Mouse (Mus musculus): ENCODE data around the gene Mast3. TPM values are rescaled to one million over a fixed set of nuclear protein-coding genes. Genes with fewer than 3 reads are reported as not detected.

The Mast3 gene
- polyA plus RNA-seq, 2 experiments, result 14.4 to 37.2 TPM

- DNase-seq (ENCODE audit: low spot score) (no peak), ATAC-seq (ENCODE audit: low FRiP score, low read depth) (no peak)
- H3K4me1 ChIP-seq (ENCODE audit: control insufficient read depth, insufficient read depth, low read length), result peaks cover 11% of the 10 kb centered on the region
- no peaks in the 10 kb centered on the region for H3K9me3 ChIP-seq (ENCODE audit: control insufficient read depth, low read length)
- 68% methylated on average over 18 of the region's 19 CpGs for whole genome bisulfite sequencing
- H3K36me3 ChIP-seq (ENCODE audit: control insufficient read depth, insufficient read depth, low read length), result peaks cover 23% of the 10 kb centered on the region
- no peak for TF ChIP-seq POLR2A (IDR thresholded peaks at IDR 0.05; ENCODE audit: borderline replicate concordance, extremely low read depth, insufficient read depth, insufficient read length)
- no peak overlapping the region for H3K4me3 ChIP-seq (replicated peaks; ENCODE audit: low read length)
- no peak overlapping the region for H3K9ac ChIP-seq (ENCODE audit: low read depth, low read length, severe bottlenecking)
- no peak overlapping the region; the same call in 1 of the 2 replicates for H3K4me2 ChIP-seq (replicated peaks; ENCODE audit: low read depth, low read length, severe bottlenecking)
- H3K27ac ChIP-seq (replicated peaks; ENCODE audit: low read depth, low read length), result no peak overlapping the region
- H3K27me3 ChIP-seq (ENCODE audit: control insufficient read depth, insufficient read depth, low read length), result no peaks in the 10 kb centered on the region
Observed at GRCm38 (mm10) chr8:70758616-70759561, 46.0 kb downstream of the Mast3 start.

GRCm38 (mm10) chr8:70758308-70758615, 46.6 kb downstream of the Mast3 start:
- no peak overlapping the region for H3K4me2 ChIP-seq (replicated peaks; ENCODE audit: low read depth, low read length, severe bottlenecking)
- no peak overlapping the region for H3K4me3 ChIP-seq (replicated peaks; ENCODE audit: low read length)
- H3K4me1 ChIP-seq (ENCODE audit: control insufficient read depth, insufficient read depth, low read length), result peaks cover 15% of the 10 kb centered on the region
- no peak overlapping the region for H3K27ac ChIP-seq (replicated peaks; ENCODE audit: low read depth, low read length)
- H3K9ac ChIP-seq (ENCODE audit: low read depth, low read length, severe bottlenecking), result no peak overlapping the region
- WGBS, result 86% methylated on average over 7 of the region's 7 CpGs
- TF ChIP-seq POLR2A (IDR thresholded peaks at IDR 0.05; ENCODE audit: borderline replicate concordance, extremely low read depth, insufficient read depth, insufficient read length), result no peak
- DNase-seq (ENCODE audit: low spot score) (no peak), ATAC-seq (ENCODE audit: low FRiP score, low read depth) (no peak)
- H3K27me3 ChIP-seq (ENCODE audit: control insufficient read depth, insufficient read depth, low read length), result no peaks in the 10 kb centered on the region
- H3K36me3 ChIP-seq (ENCODE audit: control insufficient read depth, insufficient read depth, low read length), result peaks cover 23% of the 10 kb centered on the region
- H3K9me3 ChIP-seq (ENCODE audit: control insufficient read depth, low read length), result no peaks in the 10 kb centered on the region

- Histone ChIP-seq H3K9ac (ENCODE audit: low read depth, low read length, severe bottlenecking) (no peak overlapping the region), H3K4me3 (replicated peaks; ENCODE audit: low read length) (no peak overlapping the region), H3K36me3 (ENCODE audit: control insufficient read depth, insufficient read depth, low read length) (peaks cover 23% of the 10 kb centered on the region), H3K27me3 (ENCODE audit: control insufficient read depth, insufficient read depth, low read length) (no peaks in the 10 kb centered on the region), H3K4me1 (ENCODE audit: control insufficient read depth, insufficient read depth, low read length) (peaks cover 18% of the 10 kb centered on the region), H3K9me3 (ENCODE audit: control insufficient read depth, low read length) (no peaks in the 10 kb centered on the region), H3K27ac (replicated peaks; ENCODE audit: low read depth, low read length) (no peak overlapping the region), H3K4me2 (replicated peaks; ENCODE audit: low read depth, low read length, severe bottlenecking) (no peak overlapping the region)
- no peak for ATAC-seq (ENCODE audit: low FRiP score, low read depth)
- DNase-seq (ENCODE audit: low spot score), result no peak
- WGBS, result 77% methylated on average over 22 of the region's 22 CpGs
- no peak for TF ChIP-seq POLR2A (IDR thresholded peaks at IDR 0.05; ENCODE audit: borderline replicate concordance, extremely low read depth, insufficient read depth, insufficient read length)
Observed at GRCm38 (mm10) chr8:70757523-70758307, 47.1 kb downstream of the Mast3 start.

GRCm38 (mm10) chr8:70756476-70757040, 48.3 kb downstream of the Mast3 start:
- Histone ChIP-seq H3K4me2 (replicated peaks; ENCODE audit: low read depth, low read length, severe bottlenecking) (no peak overlapping the region), H3K9me3 (ENCODE audit: control insufficient read depth, low read length) (no peaks in the 10 kb centered on the region), H3K27ac (replicated peaks; ENCODE audit: low read depth, low read length) (no peak overlapping the region), H3K27me3 (ENCODE audit: control insufficient read depth, insufficient read depth, low read length) (no peaks in the 10 kb centered on the region), H3K4me1 (ENCODE audit: control insufficient read depth, insufficient read depth, low read length) (peaks cover 24% of the 10 kb centered on the region), H3K9ac (ENCODE audit: low read depth, low read length, severe bottlenecking) (no peak overlapping the region), H3K4me3 (replicated peaks; ENCODE audit: low read length) (no peak overlapping the region), H3K36me3 (ENCODE audit: control insufficient read depth, insufficient read depth, low read length) (peaks cover 23% of the 10 kb centered on the region)
- TF ChIP-seq POLR2A (IDR thresholded peaks at IDR 0.05; ENCODE audit: borderline replicate concordance, extremely low read depth, insufficient read depth, insufficient read length), result no peak
- WGBS, result 91% methylated on average over 6 of the region's 6 CpGs
- ATAC-seq (ENCODE audit: low FRiP score, low read depth) (no peak), DNase-seq (ENCODE audit: low spot score) (no peak)

All from limb, embryonic 14.5 days (tissue).